Mouse (Mus musculus) midbrain, embryonic 16.5 days (tissue): ENCODE measurements around the gene Itga2b. TPM values are rescaled to one million over a fixed set of nuclear protein-coding genes. Genes with fewer than 3 reads are reported as not detected.

Source experiments
- ATAC-seq: fragments of 200-750 bp; cut with Nextera tagmentation; 2 replicates; pipeline ENCODE4 v1.8.0; 2017; ENCODE audit warnings: moderate TSS enrichment
- H3K27ac ChIP-seq: fragments of 300-500 bp; sonication (generic); 2 replicates; pipeline ENCODE4 v1.5.1; 2014; ENCODE audit warnings: mild to moderate bottlenecking, low read length, mixed read lengths
- H3K27me3 ChIP-seq: fragments of 300-500 bp; sonication (generic); 2 replicates; pipeline ENCODE4 v1.6.1; 2014; ENCODE audit warnings: low read depth, low read length, mixed read lengths; ENCODE audit not compliant: control insufficient read depth, insufficient read depth
- H3K36me3 ChIP-seq: fragments of 300-500 bp; sonication (generic); 2 replicates; pipeline ENCODE4 v1.6.1; 2014; ENCODE audit warnings: mild to moderate bottlenecking, low read length, moderate library complexity, mixed read lengths; ENCODE audit not compliant: control insufficient read depth, insufficient read depth
- H3K4me1 ChIP-seq: fragments of 300-500 bp; sonication (generic); 2 replicates; pipeline ENCODE4 v1.6.1; 2014; ENCODE audit warnings: mild to moderate bottlenecking, low read length, mixed read lengths; ENCODE audit not compliant: control insufficient read depth, insufficient read depth
- H3K4me2 ChIP-seq: fragments of 300-500 bp; sonication (generic); 2 replicates; pipeline ENCODE4 v1.6.1; 2014; ENCODE audit warnings: mild to moderate bottlenecking, low read length, mixed read lengths
- H3K4me3 ChIP-seq: fragments of 300-500 bp; sonication (generic); 2 replicates; pipeline ENCODE4 v1.5.1; 2014; ENCODE audit warnings: low read depth, mild to moderate bottlenecking, low read length, moderate library complexity, mixed read lengths
- H3K9ac ChIP-seq: fragments of 300-500 bp; sonication (generic); 2 replicates; pipeline ENCODE4 v1.6.1; 2014; ENCODE audit warnings: low read depth, low read length, mixed read lengths
- H3K9me3 ChIP-seq: fragments of 300-500 bp; sonication (generic); replicated peaks from 2 replicates; pipeline ENCODE4 v1.6.1; 2014; ENCODE audit warnings: mild to moderate bottlenecking, low read length, mixed read lengths; ENCODE audit not compliant: control insufficient read depth, poor library complexity, severe bottlenecking
- WGBS: fragments of 180-500 bp; shearing (Covaris S2); extraction: QIAGEN DNeasy Blood & Tissue Kit; methylation state at CpG from one replicate; pipeline ENCODE4 v1.1.7; 2014; 5-methylcytosine and 5-hydroxymethylcytosine counted together
- polyA plus RNA-seq: library from polyadenylated mRNA; unstranded; fragments of >200 nt; fragmentation: Nextera tagmentation; extraction: Ambion mirVana; gene quantifications from 2 replicates; pipeline ENCODE4 v1.2.1, GENCODE M21; 2015

The Itga2b gene
- polyA plus RNA-seq, 1 experiment from 2014 or later, result 11.6 TPM

DNA sequence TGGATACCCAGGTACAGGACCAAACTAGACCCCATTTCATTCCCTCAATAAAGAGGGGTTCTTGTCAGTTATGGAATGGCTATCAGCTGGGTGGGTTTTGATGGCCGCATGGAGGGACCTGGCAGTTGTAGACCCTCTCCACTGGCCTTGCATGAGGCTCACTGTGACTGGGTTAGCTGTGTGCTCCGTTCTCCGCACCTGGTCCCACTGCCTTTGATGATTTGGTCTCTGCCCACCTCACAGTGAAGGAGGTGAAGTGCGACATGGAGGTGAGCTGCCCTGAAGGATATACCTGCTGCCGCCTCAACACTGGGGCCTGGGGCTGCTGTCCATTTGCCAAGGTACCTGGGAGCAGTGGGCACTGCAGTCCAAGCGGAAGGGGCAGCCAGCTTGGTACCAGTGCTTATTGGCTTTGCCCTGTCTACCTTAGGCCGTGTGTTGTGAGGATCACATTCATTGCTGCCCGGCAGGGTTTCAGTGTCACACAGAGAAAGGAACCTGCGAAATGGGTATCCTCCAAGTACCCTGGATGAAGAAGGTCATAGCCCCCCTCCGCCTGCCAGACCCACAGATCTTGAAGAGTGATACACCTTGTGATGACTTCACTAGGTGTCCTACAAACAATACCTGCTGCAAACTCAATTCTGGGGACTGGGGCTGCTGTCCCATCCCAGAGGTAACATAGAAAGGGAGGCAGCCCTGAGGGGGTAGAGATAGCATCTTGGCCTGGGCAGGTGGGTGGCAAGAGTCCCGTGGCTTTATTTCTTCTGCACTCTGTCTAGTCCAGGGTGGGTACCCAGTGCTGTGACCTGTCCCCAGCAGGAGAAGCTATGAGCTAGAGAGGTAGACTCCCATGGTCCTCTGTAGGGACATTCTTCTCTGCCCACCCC lies 34.9 kb downstream of the Itga2b start:
- peaks cover 21% of the 10 kb centered on the region for H3K4me1 ChIP-seq
- no peak overlapping the region for H3K4me3 ChIP-seq
- WGBS, result 96% methylated on average over 11 of the region's 11 CpGs
- no peak overlapping the region for H3K4me2 ChIP-seq
- ATAC-seq, result no peak
- H3K36me3 ChIP-seq, result peaks cover 38% of the 10 kb centered on the region
- H3K9ac ChIP-seq, result no peak overlapping the region
- H3K27ac ChIP-seq, result no peak overlapping the region
- no peaks in the 10 kb centered on the region for H3K27me3 ChIP-seq
- no peaks in the 10 kb centered on the region for H3K9me3 ChIP-seq

- peak; percentile 22; the same call in 1 of the 2 replicates for ATAC-seq
- Histone ChIP-seq H3K36me3 (peaks cover 31% of the 10 kb centered on the region), H3K27ac (no peak overlapping the region), H3K4me3 (no peak overlapping the region), H3K9me3 (no peaks in the 10 kb centered on the region), H3K9ac (no peak overlapping the region), H3K4me1 (peaks cover 26% of the 10 kb centered on the region), H3K4me2 (no peak overlapping the region), H3K27me3 (no peaks in the 10 kb centered on the region)
- 4% methylated on average over 7 of the region's 7 CpGs for WGBS
Measured at GRCm38 (mm10) chr11:102434406-102434805, 35.5 kb downstream of the Itga2b start.

GRCm38 (mm10) chr11:102433866-102434265 lies 36.1 kb downstream of the Itga2b start:
- H3K4me1 ChIP-seq, result peaks cover 28% of the 10 kb centered on the region
- H3K27me3 ChIP-seq, result no peaks in the 10 kb centered on the region
- WGBS, result 89% methylated on average over 7 of the region's 7 CpGs
- no peaks in the 10 kb centered on the region for H3K9me3 ChIP-seq
- no peak overlapping the region for H3K27ac ChIP-seq
- H3K4me2 ChIP-seq, result no peak overlapping the region
- H3K9ac ChIP-seq, result no peak overlapping the region
- ATAC-seq, result no peak
- peaks cover 30% of the 10 kb centered on the region for H3K36me3 ChIP-seq
- H3K4me3 ChIP-seq, result no peak overlapping the region

DNA sequence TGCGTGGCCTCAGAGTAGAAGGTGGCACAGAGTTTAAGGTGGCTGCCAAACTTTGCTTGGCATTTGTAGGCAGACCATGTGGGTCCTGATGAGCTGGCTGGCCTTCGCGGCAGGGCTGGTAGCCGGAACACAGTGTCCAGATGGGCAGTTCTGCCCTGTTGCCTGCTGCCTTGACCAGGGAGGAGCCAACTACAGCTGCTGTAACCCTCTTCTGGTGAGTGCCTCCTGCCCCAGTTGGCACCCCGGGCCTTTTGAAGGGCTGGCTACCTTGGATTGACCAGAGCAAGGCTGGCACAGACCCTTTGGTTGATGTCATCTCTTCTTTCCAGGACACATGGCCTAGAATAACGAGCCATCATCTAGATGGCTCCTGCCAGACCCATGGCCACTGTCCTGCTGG lies 37.0 kb downstream of the Itga2b start:
- Histone ChIP-seq H3K27ac (no peak overlapping the region), H3K4me3 (no peak overlapping the region), H3K9me3 (no peaks in the 10 kb centered on the region), H3K36me3 (peaks cover 23% of the 10 kb centered on the region), H3K9ac (no peak overlapping the region), H3K4me1 (peaks cover 20% of the 10 kb centered on the region), H3K27me3 (no peaks in the 10 kb centered on the region), H3K4me2 (no peak overlapping the region)
- ATAC-seq, result no peak
- 87% methylated on average over 6 of the region's 6 CpGs for WGBS

GRCm38 (mm10) chr11:102432115-102432843 lies 37.6 kb downstream of the Itga2b start:
- Histone ChIP-seq H3K36me3 (peaks cover 17% of the 10 kb centered on the region), H3K4me2 (no peak overlapping the region), H3K4me1 (peaks cover 14% of the 10 kb centered on the region), H3K27ac (no peak overlapping the region), H3K27me3 (no peaks in the 10 kb centered on the region), H3K9me3 (no peaks in the 10 kb centered on the region), H3K9ac (0 out of 2 replicates have a peak overlapping the region, but pooled peaks have one; percentile 14), H3K4me3 (no peak overlapping the region)
- ATAC-seq, result no peak
- WGBS, result 69% methylated on average over 16 of the region's 16 CpGs

GRCm38 (mm10) chr11:102431728-102432114 lies 38.2 kb downstream of the Itga2b start:
- no peak overlapping the region for H3K4me3 ChIP-seq
- H3K4me2 ChIP-seq, result no peak overlapping the region
- no peak for ATAC-seq
- no peaks in the 10 kb centered on the region for H3K9me3 ChIP-seq
- peaks cover 14% of the 10 kb centered on the region for H3K36me3 ChIP-seq
- WGBS, result 86% methylated on average over 3 of the region's 3 CpGs
- H3K9ac ChIP-seq, result 0 out of 2 replicates have a peak overlapping the region, but pooled peaks have one; percentile 14
- peaks cover 11% of the 10 kb centered on the region for H3K4me1 ChIP-seq
- H3K27me3 ChIP-seq, result no peaks in the 10 kb centered on the region
- H3K27ac ChIP-seq, result no peak overlapping the region

GRCm38 (mm10) chr11:102431018-102431645 lies 38.8 kb downstream of the Itga2b start:
- peaks cover 13% of the 10 kb centered on the region for H3K36me3 ChIP-seq
- whole genome bisulfite sequencing, result 0% methylated on average over 7 of the region's 7 CpGs

GRCm38 (mm10) chr11:102430121-102431017 lies 39.6 kb downstream of the Itga2b start, which contains the start of gene Grn:
Gene Grn, plus strand, starts transcription at chr11:102430315.
- Histone ChIP-seq H3K9me3 (no peaks in the 10 kb centered on the region), H3K36me3 (peaks cover 7% of the 10 kb centered on the region), H3K27ac (peak within 1 kb of the TSS; percentile 67), H3K27me3 (no peaks in the 10 kb centered on the region), H3K4me3 (peak within 1 kb of the TSS; percentile 64), H3K4me2 (peak within 1 kb of the TSS; percentile 99), H3K4me1 (peaks cover 11% of the 10 kb centered on the region), H3K9ac (peak within 1 kb of the TSS; percentile 63)
- ATAC-seq, result peak; percentile 89
- WGBS, result 1% methylated on average over 29 of the region's 29 CpGs

More at GRCm38 (mm10) chr11:102431018-102431645, 38.8 kb downstream of the Itga2b start:
- H3K4me1 ChIP-seq, result peaks cover 11% of the 10 kb centered on the region
- H3K4me2 ChIP-seq, result peak overlapping the region; percentile 99
- peak overlapping the region; percentile 63 for H3K9ac ChIP-seq
- peak overlapping the region; percentile 64 for H3K4me3 ChIP-seq
- H3K27ac ChIP-seq, result peak overlapping the region; percentile 67
- peak; percentile 63 for ATAC-seq
- no peaks in the 10 kb centered on the region for H3K27me3 ChIP-seq
- no peaks in the 10 kb centered on the region for H3K9me3 ChIP-seq
